Mouse (Mus musculus) 416B (cell line): Measurements from ENCODE around the gene Aen.

Experiments used
- DNase-seq: peaks from one replicate; pipeline ENCODE4 v3.0.0; 2011; ENCODE audit warnings: low read depth

Aen gene

DNA sequence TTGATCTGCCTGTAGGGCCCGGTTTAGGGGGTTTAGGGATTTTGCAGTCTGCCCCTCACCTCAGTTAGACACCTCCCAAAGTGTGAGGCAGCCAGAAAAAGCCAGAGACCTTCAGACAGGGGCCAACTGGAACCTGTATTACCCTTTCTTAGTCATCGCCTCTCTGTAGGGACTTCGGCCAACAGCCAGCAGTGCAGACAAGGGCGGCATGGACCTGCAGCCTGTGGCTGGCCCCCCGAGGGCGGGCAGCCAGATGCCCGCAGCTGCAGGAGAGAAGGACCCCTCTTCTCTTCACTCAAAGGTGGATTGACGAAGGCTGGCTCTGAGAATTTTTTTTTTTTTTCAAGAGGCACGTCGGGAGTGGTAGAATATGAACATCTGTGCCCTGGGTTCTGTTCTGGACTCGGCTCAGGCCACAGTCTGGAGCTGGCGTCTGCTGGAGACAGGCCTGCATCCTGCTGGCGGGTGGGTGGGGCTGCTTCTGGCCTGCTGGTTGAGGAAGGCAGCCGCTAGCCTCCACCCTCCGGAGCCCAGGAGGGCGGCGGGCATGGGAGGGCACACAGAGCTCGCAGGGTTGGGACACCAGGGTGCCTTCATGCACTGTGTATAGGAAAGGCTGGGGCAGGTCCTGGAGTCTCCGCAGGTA lies 43.4 kb downstream of the Aen start:
- DNase-seq = no peak

- peak; percentile 42 for DNase-seq
Measured at GRCm38 (mm10) chr7:78940971-78941370, 45.3 kb downstream of the Aen start.

DNA sequence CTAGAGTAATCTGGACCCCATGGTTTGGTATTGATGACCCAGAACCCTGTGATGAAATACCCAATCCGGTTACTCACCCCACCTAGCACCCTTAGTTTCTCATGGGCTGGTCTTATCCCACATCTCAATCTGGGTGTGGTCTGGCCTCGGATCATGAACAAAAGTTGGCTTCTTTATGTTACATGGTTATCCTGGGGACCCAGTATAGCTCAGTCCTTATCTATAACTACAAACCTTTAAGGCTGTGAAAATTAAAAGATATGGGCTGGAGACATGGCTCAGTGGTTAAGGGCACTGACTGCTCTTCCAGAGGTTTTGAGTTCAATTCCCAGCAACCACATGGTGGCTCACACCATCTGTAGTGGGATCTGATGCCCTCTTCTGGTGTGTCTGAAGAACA lies 46.9 kb downstream of the Aen start:
- no peak for DNase-seq

- no peak for DNase-seq
Measured at GRCm38 (mm10) chr7:78953886-78954572, 58.4 kb downstream of the Aen start.

DNA sequence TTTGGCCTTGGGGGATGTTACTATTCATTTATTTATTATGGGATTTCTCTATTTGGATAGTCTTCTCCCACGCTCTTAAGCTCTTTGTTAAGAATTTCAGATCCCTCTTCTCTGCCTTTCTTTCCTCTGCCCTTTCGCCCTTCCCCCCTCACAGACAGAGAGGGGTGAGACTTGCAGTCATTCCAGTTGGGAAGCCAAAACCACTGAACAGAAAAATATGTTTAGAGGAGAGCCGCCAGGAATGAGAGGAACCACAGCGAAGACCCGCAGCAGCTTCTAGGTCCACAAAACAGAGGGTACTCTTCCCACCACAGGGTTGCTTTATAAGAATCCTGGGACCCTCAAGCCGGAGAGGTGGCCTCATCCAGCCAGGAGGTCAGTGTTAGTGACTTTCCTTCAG lies 59.0 kb downstream of the Aen start:
- DNase-seq = no peak

DNA sequence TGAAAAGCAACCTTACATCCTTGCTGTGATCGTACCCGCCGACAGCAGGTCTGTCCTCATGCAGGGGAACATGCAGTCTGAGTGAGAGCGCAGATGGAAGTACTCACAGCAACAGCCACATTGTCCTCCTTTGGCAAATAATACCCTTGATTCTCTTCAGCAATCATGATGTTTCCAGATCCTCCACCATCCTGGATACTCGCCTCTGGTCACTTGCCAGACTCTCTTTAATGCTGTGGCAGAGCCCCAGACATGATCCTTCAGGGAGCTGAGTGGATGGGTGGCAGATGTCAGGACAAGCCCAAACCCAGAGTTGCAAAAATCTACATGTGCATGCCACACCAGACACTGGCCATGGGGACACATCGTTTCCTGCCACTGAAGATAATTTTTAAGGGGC lies 59.4 kb downstream of the Aen start:
- DNase-seq = no peak

DNA sequence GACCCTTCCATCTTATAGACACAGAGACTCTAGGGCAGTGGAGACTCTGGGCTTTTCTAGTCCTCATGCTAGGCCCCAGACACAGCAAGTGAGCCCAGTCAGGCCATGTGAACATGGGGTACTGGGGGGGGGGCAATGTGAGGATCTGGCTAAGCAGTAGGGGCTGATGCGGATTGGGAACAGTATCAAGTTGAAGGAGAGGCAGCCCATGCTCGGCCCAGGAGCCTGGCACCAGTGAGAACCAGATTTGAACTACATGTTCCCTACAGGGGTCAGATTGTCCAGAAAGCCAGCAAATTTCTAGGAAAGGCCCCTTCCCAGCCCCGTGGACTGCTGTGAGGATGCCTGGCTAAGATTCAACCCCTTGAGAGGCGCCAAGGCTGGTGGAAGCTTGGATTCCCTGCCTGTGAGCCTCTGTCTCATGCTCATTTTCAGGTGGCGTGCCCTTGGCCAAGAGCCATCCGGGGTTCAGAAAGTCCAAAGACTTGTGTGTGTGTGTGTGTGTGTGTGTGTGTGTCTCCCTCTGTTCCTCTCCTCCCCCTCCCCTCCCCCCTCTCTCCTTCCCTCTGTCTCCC lies 62.9 kb downstream of the Aen start:
- no peak for DNase-seq
